9 mouse cellular contexts compared by ENCODE assay signal in genomic region chr14:33205280-33205965, GRCm38 (mm10). TPM values are rescaled to one million over a fixed set of nuclear protein-coding genes. Genes with fewer than 3 reads are reported as not detected.
DNase-seq lines count a peak whose midpoint lies in the region; ATAC-seq lines count a peak whose summit lies in the region.
"Had no signal": no experiment of that assay in that cellular context is flagged by ENCODE, and none has a peak within 500 bp of the region (broad histone marks: within the 10 kb centered on the region; RNA-seq: fewer than 3 reads in every experiment).

No protein-coding gene starts in this region.

- 43% methylated on average over 17 of the region's 24 CpGs for WGBS in embryonic facial prominence, embryonic 14.5 days
- 32% methylated on average over 24 of the region's 24 CpGs for WGBS in neural tube, embryonic 11.5 days

- 0 out of 2 replicates have a peak, but pooled peaks cover 2% of the 10 kb centered on the region for H3K27me3 ChIP-seq in embryonic facial prominence, embryonic 14.5 days (replicated peaks; ENCODE audit: control insufficient read depth, insufficient read depth, low read length)
- H3K27me3 ChIP-seq in neural tube, embryonic 11.5 days (ENCODE audit: control insufficient read depth, insufficient read depth, low read length) = no peaks in the 10 kb centered on the region

- peak; percentile 83 for DNase-seq in heart, adult 11 months
- no peak for DNase-seq in heart, adult 9 months (ENCODE audit: low spot score in 2 of 2)
- DNase-seq in B cell, adult 2 months = peak; percentile 63 to 64
- DNase-seq in embryonic facial prominence, embryonic 14.5 days (ENCODE audit: low spot score) = peak; percentile 40
- DNase-seq in kidney, postnatal 10 days = peak; percentile 16
- peak; percentile 24 for DNase-seq in neural tube, embryonic 11.5 days (ENCODE audit: low spot score)
- no peak for DNase-seq in cerebellum, adult 11 months
- DNase-seq in thymus, postnatal 10 days (ENCODE audit: low spot score in 2 of 2) = no peak

- no peak for ATAC-seq in embryonic facial prominence, embryonic 14.5 days (ENCODE audit: low read depth)
- no peak for ATAC-seq in neural tube, embryonic 11.5 days (ENCODE audit: insufficient read depth, low FRiP score, low TSS enrichment)

- no peaks in the 10 kb centered on the region for H3K9me3 ChIP-seq in embryonic facial prominence, embryonic 14.5 days (ENCODE audit: control insufficient read depth, low read length)
- H3K9me3 ChIP-seq in neural tube, embryonic 11.5 days (ENCODE audit: control insufficient read depth, low read length) = no peaks in the 10 kb centered on the region

- peak overlapping the region; percentile 25; the same call in 1 of the 2 replicates for H3K4me3 ChIP-seq in embryonic facial prominence, embryonic 14.5 days (ENCODE audit: low read depth, low read length)
- H3K4me3 ChIP-seq in neural tube, embryonic 11.5 days (ENCODE audit: low read depth, low read length) = no peak overlapping the region

- H3K4me2 ChIP-seq in embryonic facial prominence, embryonic 14.5 days (ENCODE audit: low read depth, low read length) = peak overlapping the region; percentile 50
- peak overlapping the region; percentile 30; the same call in 1 of the 2 replicates for H3K4me2 ChIP-seq in neural tube, embryonic 11.5 days (ENCODE audit: low read depth)

- no peaks in the 10 kb centered on the region for H3K36me3 ChIP-seq in embryonic facial prominence, embryonic 14.5 days (ENCODE audit: control insufficient read depth, insufficient read depth, low read length)
- no peaks in the 10 kb centered on the region for H3K36me3 ChIP-seq in neural tube, embryonic 11.5 days (ENCODE audit: control insufficient read depth, insufficient read depth, low read length)
- H3K36me3 ChIP-seq: G1E had no signal

- H3K27ac ChIP-seq in embryonic facial prominence, embryonic 14.5 days (replicated peaks; ENCODE audit: low read depth, low read length) = no peak overlapping the region
- no peak overlapping the region for H3K27ac ChIP-seq in neural tube, embryonic 11.5 days (ENCODE audit: low read depth, low read length)

- peak overlapping the region; percentile 37; the same call in 1 of the 2 replicates for H3K9ac ChIP-seq in embryonic facial prominence, embryonic 14.5 days (ENCODE audit: low read depth, low read length)
- no peak overlapping the region for H3K9ac ChIP-seq in neural tube, embryonic 11.5 days (ENCODE audit: low read length)

- no peaks in the 10 kb centered on the region for H3K4me1 ChIP-seq in embryonic facial prominence, embryonic 14.5 days (ENCODE audit: control insufficient read depth, insufficient read depth, low read length)
- no peaks in the 10 kb centered on the region for H3K4me1 ChIP-seq in neural tube, embryonic 11.5 days (ENCODE audit: control insufficient read depth, insufficient read depth, low read length)

RNA-seq across cellular contexts. Expression of gene Arhgap22, which starts 8.4 kb away (rescaled TPM):
- polyA plus RNA-seq in embryonic facial prominence, embryonic 14.5 days (2014; fragmentation: Nextera tagmentation; extraction: Ambion mirVana) = 2.9 and 5.8 TPM in 2 replicates
- polyA plus RNA-seq in neural tube, embryonic 11.5 days (2014; fragmentation: Nextera tagmentation; extraction: Ambion mirVana) = 3.8 and 4.6 TPM in 2 replicates
- polyA plus RNA-seq: G1E had no signal

RNA-seq across cellular contexts. Expression of gene Wdfy4, which starts 20.1 kb away (rescaled TPM):
- polyA plus RNA-seq in embryonic facial prominence, embryonic 14.5 days (2014; fragmentation: Nextera tagmentation; extraction: Ambion mirVana) = 0.38 and 1.5 TPM in 2 replicates
- polyA plus RNA-seq in neural tube, embryonic 11.5 days (2014; fragmentation: Nextera tagmentation; extraction: Ambion mirVana) = 0.12 and 0.36 TPM in 2 replicates

Comparison
In these comparisons a context has a peak if more than half of its experiments do, and no peak if none do; other contexts are left out.
1. DNase-seq: peak in heart, adult 11 months (single experiment), B cell, adult 2 months (2 of 2), embryonic facial prominence, embryonic 14.5 days (single experiment), kidney, postnatal 10 days (single experiment) and neural tube, embryonic 11.5 days (single experiment); none in heart, adult 9 months (0 of 2), cerebellum, adult 11 months (single experiment) and thymus, postnatal 10 days (0 of 2).